8 mouse cellular contexts compared by ENCODE assay signal in the genomic region with DNA sequence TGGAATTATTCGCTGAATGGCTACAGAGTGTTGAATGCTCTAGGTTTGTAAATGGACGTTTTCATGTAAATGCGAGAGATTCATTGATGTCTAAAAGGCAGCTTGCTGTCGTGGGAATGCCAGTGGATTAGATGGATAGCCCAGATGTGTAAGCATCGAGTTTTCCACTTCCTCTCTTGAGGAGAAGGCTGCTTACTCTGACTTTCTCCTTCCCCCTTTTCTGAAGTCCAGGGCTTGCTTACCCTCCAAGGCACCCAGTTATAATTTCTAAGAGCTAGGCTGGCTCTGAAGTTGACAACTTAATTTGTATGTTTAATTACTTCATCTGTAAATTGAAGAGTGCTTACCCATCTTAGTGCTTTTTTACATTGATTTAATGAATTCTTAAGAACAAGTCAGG. TPM values are rescaled to one million over a fixed set of nuclear protein-coding genes. Genes with fewer than 3 reads are reported as not detected.
DNase-seq lines count a peak whose midpoint lies in the region; ATAC-seq and TF ChIP-seq lines count a peak whose summit lies in the region.

No protein-coding gene starts in this region.

- DNase-seq in neural tube, embryonic 11.5 days (ENCODE audit: low spot score), result no peak
- DNase-seq in neural tube, embryonic 10.5 days (ENCODE audit: extremely low spot score, low spot score), result no peak
- DNase-seq in forebrain, embryonic 11.5 days (ENCODE audit: low spot score), result no peak
- DNase-seq in limb, embryonic 14.5 days (ENCODE audit: low spot score), result no peak
- no peak for DNase-seq in cerebellum, postnatal 10 days
- no peak for DNase-seq in urinary bladder, postnatal 4 days (ENCODE audit: low spot score in 2 of 2)
- DNase-seq in adrenal gland, postnatal 10 days, result no peak

- H3K4me1 ChIP-seq in neural tube, embryonic 11.5 days (ENCODE audit: control insufficient read depth, insufficient read depth, low read length), result peaks cover 7% of the 10 kb centered on the region; the same call in 1 of the 2 replicates
- H3K4me1 ChIP-seq in forebrain, embryonic 11.5 days (replicated peaks; ENCODE audit: control insufficient read depth, insufficient read depth, low read length), result no peaks in the 10 kb centered on the region; the same call in 1 of the 2 replicates
- peaks cover 8% of the 10 kb centered on the region for H3K4me1 ChIP-seq in limb, embryonic 14.5 days (ENCODE audit: control insufficient read depth, insufficient read depth, low read length)
- peaks cover 12% of the 10 kb centered on the region for H3K4me1 ChIP-seq in stomach, embryonic 16.5 days (ENCODE audit: control insufficient read depth, insufficient read depth, low read length)

- H3K27ac ChIP-seq in neural tube, embryonic 11.5 days (ENCODE audit: low read depth, low read length), result no peak overlapping the region
- no peak overlapping the region for H3K27ac ChIP-seq in forebrain, embryonic 11.5 days (ENCODE audit: low read depth, low read length)
- no peak overlapping the region for H3K27ac ChIP-seq in limb, embryonic 14.5 days (replicated peaks; ENCODE audit: low read depth, low read length)
- H3K27ac ChIP-seq in stomach, embryonic 16.5 days (ENCODE audit: low read length), result no peak overlapping the region

- no peaks in the 10 kb centered on the region for H3K36me3 ChIP-seq in neural tube, embryonic 11.5 days (ENCODE audit: control insufficient read depth, insufficient read depth, low read length)
- no peaks in the 10 kb centered on the region for H3K36me3 ChIP-seq in forebrain, embryonic 11.5 days (ENCODE audit: control insufficient read depth, insufficient read depth, low read length)
- no peaks in the 10 kb centered on the region for H3K36me3 ChIP-seq in limb, embryonic 14.5 days (ENCODE audit: control insufficient read depth, insufficient read depth, low read length)
- no peaks in the 10 kb centered on the region for H3K36me3 ChIP-seq in stomach, embryonic 16.5 days (ENCODE audit: control insufficient read depth, insufficient read depth, low read length)

- H3K4me2 ChIP-seq in neural tube, embryonic 11.5 days (ENCODE audit: low read depth), result peak overlapping the region; percentile 78
- H3K4me2 ChIP-seq in forebrain, embryonic 11.5 days (ENCODE audit: low read depth, low read length, severe bottlenecking), result peak overlapping the region; percentile 80
- H3K4me2 ChIP-seq in limb, embryonic 14.5 days (replicated peaks; ENCODE audit: low read depth, low read length, severe bottlenecking), result peak overlapping the region; percentile 80
- H3K4me2 ChIP-seq in stomach, embryonic 16.5 days (ENCODE audit: low read depth, low read length), result peak overlapping the region; percentile 79

- no peaks in the 10 kb centered on the region for H3K9me3 ChIP-seq in neural tube, embryonic 11.5 days (ENCODE audit: control insufficient read depth, low read length)
- no peaks in the 10 kb centered on the region for H3K9me3 ChIP-seq in forebrain, embryonic 11.5 days (ENCODE audit: control insufficient read depth, low read length)
- H3K9me3 ChIP-seq in limb, embryonic 14.5 days (ENCODE audit: control insufficient read depth, low read length), result no peaks in the 10 kb centered on the region
- no peaks in the 10 kb centered on the region for H3K9me3 ChIP-seq in stomach, embryonic 16.5 days (replicated peaks; ENCODE audit: control insufficient read depth, low read length)

- H3K4me3 ChIP-seq in neural tube, embryonic 11.5 days (ENCODE audit: low read depth, low read length), result peak overlapping the region; percentile 79
- peak overlapping the region; percentile 52 for H3K4me3 ChIP-seq in forebrain, embryonic 11.5 days (ENCODE audit: low read depth, low read length)
- H3K4me3 ChIP-seq in limb, embryonic 14.5 days (replicated peaks; ENCODE audit: low read length), result peak overlapping the region; percentile 91
- H3K4me3 ChIP-seq in stomach, embryonic 16.5 days (replicated peaks; ENCODE audit: low read length), result peak overlapping the region; percentile 78

- no peak for TF ChIP-seq POLR2A in limb, embryonic 14.5 days (IDR thresholded peaks at IDR 0.05; ENCODE audit: borderline replicate concordance, extremely low read depth, insufficient read depth, insufficient read length)

- H3K27me3 ChIP-seq in neural tube, embryonic 11.5 days (ENCODE audit: control insufficient read depth, insufficient read depth, low read length), result no peaks in the 10 kb centered on the region
- H3K27me3 ChIP-seq in forebrain, embryonic 11.5 days (ENCODE audit: control insufficient read depth, insufficient read depth, low read length), result no peaks in the 10 kb centered on the region
- no peaks in the 10 kb centered on the region for H3K27me3 ChIP-seq in limb, embryonic 14.5 days (ENCODE audit: control insufficient read depth, insufficient read depth, low read length)
- no peaks in the 10 kb centered on the region for H3K27me3 ChIP-seq in stomach, embryonic 16.5 days (ENCODE audit: control insufficient read depth, insufficient read depth, low read length)

- no peak overlapping the region for H3K9ac ChIP-seq in neural tube, embryonic 11.5 days (ENCODE audit: low read length)
- peak overlapping the region; percentile 65 for H3K9ac ChIP-seq in forebrain, embryonic 11.5 days (ENCODE audit: low read length)
- peak overlapping the region; percentile 87; the same call in 1 of the 2 replicates for H3K9ac ChIP-seq in limb, embryonic 14.5 days (ENCODE audit: low read depth, low read length, severe bottlenecking)
- H3K9ac ChIP-seq in stomach, embryonic 16.5 days (ENCODE audit: low read length), result peak overlapping the region; percentile 96

- no peak for ATAC-seq in neural tube, embryonic 11.5 days (ENCODE audit: insufficient read depth, low FRiP score, low TSS enrichment)
- no peak for ATAC-seq in forebrain, embryonic 11.5 days (replicated peaks; ENCODE audit: low FRiP score)
- ATAC-seq in limb, embryonic 14.5 days (ENCODE audit: low FRiP score, low read depth), result no peak
- ATAC-seq in stomach, embryonic 16.5 days (ENCODE audit: insufficient read depth, low FRiP score), result no peak

- 26% methylated on average over 5 of the region's 5 CpGs for WGBS in neural tube, embryonic 11.5 days
- WGBS in forebrain, embryonic 11.5 days, result 40% methylated on average over 5 of the region's 5 CpGs
- 22% methylated on average over 5 of the region's 5 CpGs for WGBS in limb, embryonic 14.5 days
- WGBS in stomach, embryonic 16.5 days, result 15% methylated on average over 5 of the region's 5 CpGs

RNA-seq across cellular contexts. Expression of gene Azi2, which starts 1.3 kb away (rescaled TPM):
- 77.7 and 81.5 TPM in 2 replicates for polyA plus RNA-seq in neural tube, embryonic 11.5 days (2014; fragmentation: Nextera tagmentation; extraction: Ambion mirVana)
- 75.9 and 76.9 TPM in 2 replicates for polyA plus RNA-seq in forebrain, embryonic 11.5 days (2014; fragmentation: Nextera tagmentation; extraction: Ambion mirVana)
- polyA plus RNA-seq in limb, embryonic 14.5 days (2012; rRNA removed), result 40.9 and 45.9 TPM in 2 replicates
- polyA plus RNA-seq in limb, embryonic 14.5 days (2014; fragmentation: Nextera tagmentation; extraction: Ambion mirVana), result 74.2 and 74.9 TPM in 2 replicates
- 71.0 and 79.9 TPM in 2 replicates for polyA plus RNA-seq in stomach, embryonic 16.5 days (2015; fragmentation: Nextera tagmentation; extraction: Ambion mirVana)
- 10 to 100 TPM; 69.0 to 69.9 TPM for total RNA-seq in adrenal gland, postnatal 10 days (2021)
